14 mouse cellular contexts compared by ENCODE assay signal in genomic region chr6:54553632-54554031, GRCm38 (mm10). TPM values are rescaled to one million over a fixed set of nuclear protein-coding genes. Genes with fewer than 3 reads are reported as not detected.
DNase-seq lines count a peak whose midpoint lies in the region; ATAC-seq and TF ChIP-seq lines count a peak whose summit lies in the region.
"Had no signal": no experiment of that assay in that cellular context is flagged by ENCODE, and none has a peak within 500 bp of the region (broad histone marks: within the 10 kb centered on the region; RNA-seq: fewer than 3 reads in every experiment).

No protein-coding gene starts in this region.

- peaks cover 50% of the 10 kb centered on the region for H3K4me1 ChIP-seq in cerebellum, adult 2 months (ENCODE audit: control insufficient read depth, insufficient read depth, low read length)
- peaks cover 46% of the 10 kb centered on the region for H3K4me1 ChIP-seq in forebrain, embryonic 16.5 days (replicated peaks; ENCODE audit: control insufficient read depth, insufficient read depth, low read length)
- H3K4me1 ChIP-seq in kidney, embryonic 16.5 days (ENCODE audit: insufficient read depth, low read length) = peaks cover 23% of the 10 kb centered on the region

- H3K4me2 ChIP-seq in forebrain, embryonic 16.5 days (ENCODE audit: low read length) = no peak overlapping the region
- H3K4me2 ChIP-seq in kidney, embryonic 16.5 days (replicated peaks; ENCODE audit: low read depth, low read length) = no peak overlapping the region

- no peaks in the 10 kb centered on the region for H3K27me3 ChIP-seq in cerebellum, adult 2 months (ENCODE audit: control insufficient read depth, insufficient read depth, low read length)
- H3K27me3 ChIP-seq in forebrain, embryonic 16.5 days (replicated peaks; ENCODE audit: control insufficient read depth, insufficient read depth, low read length) = no peaks in the 10 kb centered on the region
- H3K27me3 ChIP-seq in kidney, embryonic 16.5 days (ENCODE audit: insufficient read depth, low read length) = no peaks in the 10 kb centered on the region

- DNase-seq in cerebellum, adult 2 months = peak in 1 of 2 experiments; percentile 71
- no peak for DNase-seq in cerebellum, adult 9-11 months
- peak; percentile 67 for DNase-seq in brain, embryonic 14.5 days (ENCODE audit: low read depth)
- peak; percentile 20 for DNase-seq in lung, postnatal 14 days
- DNase-seq in gastrocnemius, postnatal 10 days = no peak
- no peak for DNase-seq in layer of hippocampus, adult 18-20 months (ENCODE audit: low spot score in 2 of 2)
- DNase-seq: liver; thymus, postnatal 14 days had no signal

- 2% methylated on average over 2 of the region's 2 CpGs for WGBS in cerebellum, adult 2 months
- WGBS in forebrain, embryonic 16.5 days = 16% methylated on average over 2 of the region's 2 CpGs
- WGBS in kidney, embryonic 16.5 days = 83% methylated on average over 2 of the region's 2 CpGs

- no peak overlapping the region for H3K4me3 ChIP-seq in cerebellum, adult 2 months (replicated peaks; ENCODE audit: insufficient read depth, low read depth, low read length)
- no peak overlapping the region for H3K4me3 ChIP-seq in forebrain, embryonic 16.5 days (replicated peaks; ENCODE audit: low read length)
- H3K4me3 ChIP-seq in kidney, embryonic 16.5 days (ENCODE audit: low read length) = no peak overlapping the region

- H3K27ac ChIP-seq in cerebellum, adult 2 months (ENCODE audit: insufficient read depth, low read length) = peak overlapping the region; percentile 74
- peak overlapping the region; percentile 74 for H3K27ac ChIP-seq in forebrain, embryonic 16.5 days (ENCODE audit: low read length)
- H3K27ac ChIP-seq in kidney, embryonic 16.5 days (ENCODE audit: low read length) = no peak overlapping the region

- no peak overlapping the region for H3K9ac ChIP-seq in forebrain, embryonic 16.5 days (replicated peaks; ENCODE audit: low read depth, low read length)
- no peak overlapping the region for H3K9ac ChIP-seq in kidney, embryonic 16.5 days (replicated peaks; ENCODE audit: low read length)

- 0 out of 2 replicates have a peak, but pooled peaks have one; percentile 3 for TF ChIP-seq CTCF in cerebellum, adult 2 months (IDR thresholded peaks at IDR 0.05; ENCODE audit: borderline replicate concordance, insufficient read depth, low read depth, low read length)
- no peak for TF ChIP-seq CTCF in brain, embryonic 14.5 days (IDR thresholded peaks at IDR 0.05; ENCODE audit: borderline replicate concordance, extremely low read depth, insufficient read depth, insufficient read length)

- no peaks in the 10 kb centered on the region for H3K9me3 ChIP-seq in forebrain, embryonic 16.5 days (ENCODE audit: control insufficient read depth, low read length)
- H3K9me3 ChIP-seq in kidney, embryonic 16.5 days (ENCODE audit: low read length) = no peaks in the 10 kb centered on the region

- no peak for TF ChIP-seq POLR2A in cerebellum, adult 2 months (IDR thresholded peaks at IDR 0.05; ENCODE audit: borderline replicate concordance, insufficient read depth, low read length)
- no peak for TF ChIP-seq POLR2A in brain, embryonic 14.5 days (IDR thresholded peaks at IDR 0.05; ENCODE audit: borderline replicate concordance, extremely low read depth, insufficient read depth, insufficient read length, poor library complexity, severe bottlenecking)

- H3K36me3 ChIP-seq in forebrain, embryonic 16.5 days (ENCODE audit: control insufficient read depth, insufficient read depth) = no peaks in the 10 kb centered on the region
- H3K36me3 ChIP-seq in kidney, embryonic 16.5 days (ENCODE audit: insufficient read depth, low read length) = no peaks in the 10 kb centered on the region

- no peak for ATAC-seq in forebrain, embryonic 16.5 days
- ATAC-seq in kidney, embryonic 16.5 days (ENCODE audit: low FRiP score, low TSS enrichment) = no peak
- ATAC-seq: intestine, postnatal 0 days had no signal

RNA-seq across cellular contexts. Expression of gene Scrn1, which starts 12.7 kb away (rescaled TPM):
- polyA plus RNA-seq in cerebellum, adult 2 months (2012; rRNA removed) = 132 and 145 TPM in 2 replicates
- 72.0 and 92.9 TPM in 2 replicates for polyA plus RNA-seq in brain, embryonic 14.5 days (2012; rRNA removed)
- polyA plus RNA-seq in forebrain, embryonic 16.5 days (2015; fragmentation: Nextera tagmentation; extraction: Ambion mirVana) = 148 and 168 TPM in 2 replicates
- polyA plus RNA-seq in kidney, embryonic 16.5 days (2015; fragmentation: Nextera tagmentation; extraction: Ambion mirVana) = 7.7 and 8.8 TPM in 2 replicates
- total RNA-seq in gastrocnemius, postnatal 10 days (2021) = 10 to 100 TPM; 14.3 to 15.9 TPM
- 10 to 100 TPM; 98.5 to 99.8 TPM for total RNA-seq in layer of hippocampus, adult 18-20 months (2021)
- total RNA-seq: common myeloid progenitor, adult 5-6 weeks; megakaryocyte-erythroid progenitor cell, adult 5-6 weeks; MEL had no signal

RNA-seq across cellular contexts. Expression of gene Plekha8, which starts 41.3 kb away (rescaled TPM):
- 11.8 and 12.1 TPM in 2 replicates for polyA plus RNA-seq in cerebellum, adult 2 months (2012; rRNA removed)
- 15.9 and 16.5 TPM in 2 replicates for polyA plus RNA-seq in brain, embryonic 14.5 days (2012; rRNA removed)
- polyA plus RNA-seq in forebrain, embryonic 16.5 days (2015; fragmentation: Nextera tagmentation; extraction: Ambion mirVana) = 10.5 and 10.7 TPM in 2 replicates
- polyA plus RNA-seq in kidney, embryonic 16.5 days (2015; fragmentation: Nextera tagmentation; extraction: Ambion mirVana) = 10.4 and 10.7 TPM in 2 replicates
- total RNA-seq in gastrocnemius, postnatal 10 days (2021) = 1 to 10 TPM; 6.0 to 7.5 TPM
- total RNA-seq in layer of hippocampus, adult 18-20 months (2021) = 10 to 100 TPM; 12.3 to 13.7 TPM

RNA-seq across cellular contexts. Expression of gene Fkbp14, which starts 43.5 kb away (rescaled TPM):
- polyA plus RNA-seq in cerebellum, adult 2 months (2012; rRNA removed) = 14.8 and 15.7 TPM in 2 replicates
- polyA plus RNA-seq in brain, embryonic 14.5 days (2012; rRNA removed) = 11.6 and 12.2 TPM in 2 replicates
- polyA plus RNA-seq in forebrain, embryonic 16.5 days (2015; fragmentation: Nextera tagmentation; extraction: Ambion mirVana) = 6.8 and 9.0 TPM in 2 replicates
- 30.3 and 30.9 TPM in 2 replicates for polyA plus RNA-seq in kidney, embryonic 16.5 days (2015; fragmentation: Nextera tagmentation; extraction: Ambion mirVana)
- 10 to 100 TPM; 20.9 to 26.6 TPM for total RNA-seq in gastrocnemius, postnatal 10 days (2021)
- total RNA-seq in layer of hippocampus, adult 18-20 months (2021) = 10 to 100 TPM; 13.9 to 14.2 TPM

Comparison
In these comparisons a context has a peak if more than half of its experiments do, and no peak if none do; other contexts are left out.
1. DNase-seq: peak in brain, embryonic 14.5 days (single experiment) and lung, postnatal 14 days (single experiment); none in cerebellum, adult 9-11 months (single experiment), gastrocnemius, postnatal 10 days (single experiment) and layer of hippocampus, adult 18-20 months (0 of 2).